Mouse (Mus musculus) urinary bladder, adult 18-20 months (tissue): ENCODE measurements around the gene Tmem220.

ENCODE experiments used
- DNase-seq, 2 experiments: peaks; one replicate each; pipeline ENCODE4 v3.0.0; 2022; ENCODE audit warnings: low spot score in 2 of 2, mixed read lengths in 2 of 2

Tmem220 gene

GRCm38 (mm10) chr11:67054754-67055365 is 29.9 kb downstream of the Tmem220 start:
- no peak for DNase-seq

- DNase-seq = no peak
Measured at GRCm38 (mm10) chr11:67061311-67061710, 36.4 kb downstream of the Tmem220 start.

- DNase-seq = no peak
Measured at GRCm38 (mm10) chr11:67062726-67063125, 37.8 kb downstream of the Tmem220 start.

GRCm38 (mm10) chr11:67067741-67068140 is 42.8 kb downstream of the Tmem220 start:
- DNase-seq = no peak

- DNase-seq = no peak
Measured at GRCm38 (mm10) chr11:67072615-67073130, 47.7 kb downstream of the Tmem220 start.

GRCm38 (mm10) chr11:67075036-67075435 is 50.1 kb downstream of the Tmem220 start:
- DNase-seq = no peak

GRCm38 (mm10) chr11:67076781-67077180 is 51.8 kb downstream of the Tmem220 start:
- no peak for DNase-seq

- DNase-seq = no peak
Measured at GRCm38 (mm10) chr11:67077435-67077834, 52.5 kb downstream of the Tmem220 start.

- DNase-seq = no peak
Measured at GRCm38 (mm10) chr11:67078000-67078399, 53.0 kb downstream of the Tmem220 start, which contains the start of gene Myh3. Gene Myh3 (plus strand): TSS chr11:67078300.

GRCm38 (mm10) chr11:67078888-67079287 is 53.9 kb downstream of the Tmem220 start:
- DNase-seq = no peak

GRCm38 (mm10) chr11:67079740-67080139 is 54.8 kb downstream of the Tmem220 start:
- DNase-seq = no peak

GRCm38 (mm10) chr11:67080168-67080567 is 55.2 kb downstream of the Tmem220 start:
- DNase-seq = peak in 1 of 2 experiments; percentile 28

- DNase-seq = no peak
Measured at GRCm38 (mm10) chr11:67081125-67081649, 56.2 kb downstream of the Tmem220 start.

GRCm38 (mm10) chr11:67082188-67082587 is 57.2 kb downstream of the Tmem220 start:
- no peak for DNase-seq

GRCm38 (mm10) chr11:67082793-67083192 is 57.8 kb downstream of the Tmem220 start:
- DNase-seq = no peak

GRCm38 (mm10) chr11:67083239-67083638 is 58.3 kb downstream of the Tmem220 start:
- DNase-seq = no peak

GRCm38 (mm10) chr11:67083712-67084340 is 58.9 kb downstream of the Tmem220 start:
- DNase-seq = no peak
